Mouse (Mus musculus) stomach, embryonic 16.5 days (tissue): Measurements from ENCODE around the gene Snhg11. TPM values are rescaled to one million over a fixed set of nuclear protein-coding genes. Genes with fewer than 3 reads are reported as not detected.
A peak's percentile ranks its signal among the peaks of the same experiment; 100 is the strongest.

ENCODE experiments used
- ATAC-seq: fragments of 200-750 bp; cut with Nextera tagmentation; 2 replicates; pipeline ENCODE4 v1.8.0; 2017; ENCODE audit warnings: moderate number of reproducible peaks, moderate TSS enrichment; ENCODE audit not compliant: insufficient read depth, low FRiP score
- H3K27ac ChIP-seq: fragments of 300-500 bp; sonication (generic); 2 replicates; pipeline ENCODE4 v1.5.1; 2014; ENCODE audit warnings: low read length
- H3K27me3 ChIP-seq: fragments of 300-500 bp; sonication (generic); 2 replicates; pipeline ENCODE4 v1.6.1; 2014; ENCODE audit warnings: low read length, control low read depth, mixed read lengths; ENCODE audit not compliant: control insufficient read depth, insufficient read depth
- H3K36me3 ChIP-seq: fragments of 300-500 bp; sonication (generic); 2 replicates; pipeline ENCODE4 v1.6.1; 2014; ENCODE audit warnings: low read length; ENCODE audit not compliant: control insufficient read depth, insufficient read depth
- H3K4me1 ChIP-seq: fragments of 300-500 bp; sonication (generic); 2 replicates; pipeline ENCODE4 v1.6.1; 2014; ENCODE audit warnings: low read length, control low read depth, mixed read lengths; ENCODE audit not compliant: control insufficient read depth, insufficient read depth
- H3K4me2 ChIP-seq: fragments of 300-500 bp; sonication (generic); 2 replicates; pipeline ENCODE4 v1.6.1; 2014; ENCODE audit warnings: low read depth, low read length, mixed read lengths
- H3K4me3 ChIP-seq: fragments of 300-500 bp; sonication (generic); replicated peaks from 2 replicates; pipeline ENCODE4 v1.5.1; 2014; ENCODE audit warnings: mild to moderate bottlenecking, low read length
- H3K9ac ChIP-seq: fragments of 300-500 bp; sonication (generic); 2 replicates; pipeline ENCODE4 v1.6.1; 2014; ENCODE audit warnings: low read length
- H3K9me3 ChIP-seq: fragments of 300-500 bp; sonication (generic); replicated peaks from 2 replicates; pipeline ENCODE4 v1.6.1; 2016; ENCODE audit warnings: low read length, control low read depth; ENCODE audit not compliant: control insufficient read depth
- whole genome bisulfite sequencing: fragments of 180-500 bp; shearing (Covaris S2); extraction: QIAGEN DNeasy Blood & Tissue Kit; methylation state at CpG from one replicate; pipeline ENCODE4 v1.1.7; 2014; 5-methylcytosine and 5-hydroxymethylcytosine counted together
- polyA plus RNA-seq: library from polyadenylated mRNA; unstranded; fragments of >200 nt; fragmentation: Nextera tagmentation; extraction: Ambion mirVana; gene quantifications from 2 replicates; pipeline ENCODE4 v1.2.1, GENCODE M21; 2015

Gene Snhg11
- 5.4 and 7.5 TPM in 2 replicates for polyA plus RNA-seq

GRCm38 (mm10) chr2:158375443-158376122 is at the start of gene Snhg11:
TSS of gene Snhg11 (plus strand) at chr2:158375638.
- WGBS: 2% methylated on average over 36 of the region's 36 CpGs
- ATAC-seq: no peak

GRCm38 (mm10) chr2:158334356-158334755 is 41.1 kb upstream of the Snhg11 start:
- WGBS: 86% methylated on average over 13 of the region's 13 CpGs
- no peak for ATAC-seq
- Histone ChIP-seq H3K36me3 (no peaks in the 10 kb centered on the region), H3K4me2 (no peak overlapping the region), H3K27me3 (no peaks in the 10 kb centered on the region), H3K4me3 (no peak overlapping the region), H3K9me3 (no peaks in the 10 kb centered on the region), H3K4me1 (no peaks in the 10 kb centered on the region), H3K27ac (no peak overlapping the region), H3K9ac (no peak overlapping the region)

More at GRCm38 (mm10) chr2:158375443-158376122, at the start of gene Snhg11:
- H3K36me3 ChIP-seq: no peaks in the 10 kb centered on the region
- no peaks in the 10 kb centered on the region for H3K9me3 ChIP-seq
- H3K27ac ChIP-seq: no peak within 1 kb of the TSS
- peak within 1 kb of the TSS; percentile 55 for H3K4me2 ChIP-seq
- 0 out of 2 replicates have a peak, but pooled peaks cover 6% of the 10 kb centered on the region for H3K4me1 ChIP-seq
- H3K4me3 ChIP-seq: peak within 1 kb of the TSS; percentile 36
- peaks cover 20% of the 10 kb centered on the region for H3K27me3 ChIP-seq
- H3K9ac ChIP-seq: peak within 1 kb of the TSS; percentile 50; the same call in 1 of the 2 replicates

DNA sequence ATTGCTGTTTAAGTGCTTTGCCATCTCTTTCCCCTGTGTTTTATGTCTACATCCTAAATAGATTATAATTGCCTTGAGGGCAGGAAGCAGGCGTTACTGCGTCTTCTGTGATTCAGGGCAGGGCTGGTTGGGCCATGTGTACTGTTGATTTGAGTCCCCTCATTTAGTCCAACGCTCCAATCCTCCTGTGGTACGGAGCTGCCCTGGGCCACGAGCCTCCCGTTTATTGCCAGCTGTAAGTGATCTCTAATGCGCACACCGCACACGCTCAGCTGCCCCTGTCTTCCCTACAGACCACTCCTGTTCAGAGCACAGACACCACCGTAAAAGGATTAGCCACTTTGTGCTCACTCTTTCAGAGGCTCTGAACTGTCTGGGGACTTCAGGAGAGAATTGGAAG is 37.7 kb upstream of the Snhg11 start:
- Histone ChIP-seq H3K4me3 (no peak overlapping the region), H3K4me2 (no peak overlapping the region), H3K9ac (no peak overlapping the region), H3K27ac (no peak overlapping the region), H3K9me3 (no peaks in the 10 kb centered on the region), H3K27me3 (no peaks in the 10 kb centered on the region), H3K4me1 (no peaks in the 10 kb centered on the region), H3K36me3 (no peaks in the 10 kb centered on the region)
- ATAC-seq: no peak
- WGBS: 66% methylated on average over 10 of the region's 10 CpGs

GRCm38 (mm10) chr2:158339948-158340564 is 35.4 kb upstream of the Snhg11 start:
- Histone ChIP-seq H3K9ac (no peak overlapping the region), H3K4me1 (no peaks in the 10 kb centered on the region), H3K36me3 (no peaks in the 10 kb centered on the region), H3K4me2 (no peak overlapping the region), H3K27me3 (no peaks in the 10 kb centered on the region), H3K9me3 (no peaks in the 10 kb centered on the region), H3K4me3 (no peak overlapping the region), H3K27ac (no peak overlapping the region)
- WGBS: 38% methylated on average over 11 of the region's 11 CpGs
- ATAC-seq: no peak

- no peak for ATAC-seq
- no peaks in the 10 kb centered on the region for H3K27me3 ChIP-seq
- H3K4me1 ChIP-seq: no peaks in the 10 kb centered on the region
- no peak overlapping the region for H3K9ac ChIP-seq
- H3K36me3 ChIP-seq: no peaks in the 10 kb centered on the region
- no peaks in the 10 kb centered on the region for H3K9me3 ChIP-seq
- 56% methylated on average over 2 of the region's 2 CpGs for WGBS
- H3K4me2 ChIP-seq: no peak overlapping the region
- no peak overlapping the region for H3K27ac ChIP-seq
- H3K4me3 ChIP-seq: no peak overlapping the region
Measured at GRCm38 (mm10) chr2:158341324-158341723, 34.1 kb upstream of the Snhg11 start.

- Histone ChIP-seq H3K36me3 (no peaks in the 10 kb centered on the region), H3K4me1 (no peaks in the 10 kb centered on the region), H3K4me2 (no peak overlapping the region), H3K9me3 (no peaks in the 10 kb centered on the region), H3K4me3 (no peak overlapping the region), H3K27ac (no peak overlapping the region), H3K9ac (no peak overlapping the region), H3K27me3 (no peaks in the 10 kb centered on the region)
- 76% methylated on average over 5 of the region's 5 CpGs for WGBS
- no peak for ATAC-seq
Measured at GRCm38 (mm10) chr2:158343495-158343894, 31.9 kb upstream of the Snhg11 start.

- H3K9me3 ChIP-seq: no peaks in the 10 kb centered on the region
- no peaks in the 10 kb centered on the region for H3K36me3 ChIP-seq
- no peak overlapping the region for H3K4me2 ChIP-seq
- H3K4me1 ChIP-seq: no peaks in the 10 kb centered on the region
- no peaks in the 10 kb centered on the region for H3K27me3 ChIP-seq
- H3K9ac ChIP-seq: no peak overlapping the region
- no peak for ATAC-seq
- no peak overlapping the region for H3K4me3 ChIP-seq
- 75% methylated on average over 6 of the region's 6 CpGs for WGBS
- no peak overlapping the region for H3K27ac ChIP-seq
Measured at GRCm38 (mm10) chr2:158346467-158346866, 29.0 kb upstream of the Snhg11 start.

- Histone ChIP-seq H3K36me3 (no peaks in the 10 kb centered on the region), H3K4me3 (no peak overlapping the region), H3K9me3 (no peaks in the 10 kb centered on the region), H3K4me1 (no peaks in the 10 kb centered on the region), H3K9ac (no peak overlapping the region), H3K4me2 (no peak overlapping the region), H3K27me3 (no peaks in the 10 kb centered on the region), H3K27ac (no peak overlapping the region)
- 5% methylated on average over 6 of the region's 6 CpGs for WGBS
- peak; percentile 37; the same call in 1 of the 2 replicates for ATAC-seq
Measured at GRCm38 (mm10) chr2:158347868-158348267, 27.6 kb upstream of the Snhg11 start.

GRCm38 (mm10) chr2:158352801-158353520 is 22.5 kb upstream of the Snhg11 start:
- Histone ChIP-seq H3K9ac (no peak overlapping the region), H3K27ac (no peak overlapping the region), H3K4me1 (no peaks in the 10 kb centered on the region), H3K4me3 (no peak overlapping the region), H3K27me3 (no peaks in the 10 kb centered on the region), H3K4me2 (no peak overlapping the region), H3K9me3 (no peaks in the 10 kb centered on the region), H3K36me3 (peaks cover 21% of the 10 kb centered on the region)
- 74% methylated on average over 3 of the region's 3 CpGs for WGBS
- no peak for ATAC-seq
